Mouse (Mus musculus): Measurements from ENCODE around the gene Mall. TPM values are rescaled to one million over a fixed set of nuclear protein-coding genes. Genes with fewer than 3 reads are reported as not detected.

Mall gene
- total RNA-seq, 2 experiments from 2014 or later: 0.45 to 0.86 TPM

Other genes with a start within 250 kb of the Mall start
- 10 to 100 TPM; 59.6 to 61.7 TPM for gene Kcnip3, start 207.8 kb downstream of the Mall start, total RNA-seq (2021)
- gene Prom2, start 188.5 kb downstream of the Mall start, total RNA-seq (2021): under 1 TPM; 0.07 to 0.08 TPM
- gene Zfp661, start 142.8 kb downstream of the Mall start, total RNA-seq (2021): 1 to 10 TPM; 7.4 to 8.8 TPM
- gene Mrps5, start 142.7 kb downstream of the Mall start, total RNA-seq (2021): 10 to 100 TPM; 89.1 to 99.2 TPM
- 100 to 1,000 TPM; 148 to 160 TPM for gene Mal, start 73.2 kb downstream of the Mall start, total RNA-seq (2021)
- 10 to 100 TPM; 18.3 to 21.0 TPM for gene Nphp1, start 59.0 kb upstream of the Mall start, total RNA-seq (2021)
- 10 to 100 TPM; 54.5 to 57.6 TPM for gene Mtln, start 62.6 kb upstream of the Mall start, total RNA-seq (2021)
- under 1 TPM; 0.37 to 0.38 TPM for gene Bub1, start 101.9 kb upstream of the Mall start, total RNA-seq (2021)
- gene Acoxl, start 108.9 kb upstream of the Mall start, total RNA-seq (2021): not detected

Data from layer of hippocampus, postnatal 36 days (tissue).